9 mouse cellular contexts compared by ENCODE assay signal in genomic region chr12:79904913-79905549, GRCm38 (mm10).
DNase-seq lines count a peak whose midpoint lies in the region; ATAC-seq lines count a peak whose summit lies in the region.
"Had no signal": no experiment of that assay in that cellular context is flagged by ENCODE, and none has a peak within 500 bp of the region (broad histone marks: within the 10 kb centered on the region; RNA-seq: fewer than 3 reads in every experiment).

No protein-coding gene starts in this region.

- H3K4me2 ChIP-seq in heart, embryonic 15.5 days: no peak overlapping the region
- H3K4me2 ChIP-seq in lung, embryonic 16.5 days (ENCODE audit: low read depth, low read length): no peak overlapping the region
- H3K4me2 ChIP-seq: liver, embryonic 15.5 days had no signal

- no peaks in the 10 kb centered on the region for H3K27me3 ChIP-seq in heart, embryonic 10.5 days (ENCODE audit: insufficient read depth, poor library complexity, severe bottlenecking)
- no peaks in the 10 kb centered on the region for H3K27me3 ChIP-seq in heart, embryonic 15.5 days
- no peaks in the 10 kb centered on the region for H3K27me3 ChIP-seq in lung, embryonic 16.5 days (ENCODE audit: control insufficient read depth, insufficient read depth, low read depth, low read length)
- H3K27me3 ChIP-seq: liver, embryonic 15.5 days had no signal

- no peak overlapping the region for H3K9ac ChIP-seq in heart, embryonic 15.5 days
- H3K9ac ChIP-seq in lung, embryonic 16.5 days (ENCODE audit: low read length): peak overlapping the region; percentile 43
- H3K9ac ChIP-seq: liver, embryonic 15.5 days had no signal

- peaks cover 63% of the 10 kb centered on the region for H3K4me1 ChIP-seq in heart, embryonic 10.5 days
- peaks cover 61% of the 10 kb centered on the region for H3K4me1 ChIP-seq in heart, embryonic 15.5 days (replicated peaks)
- peaks cover 48% of the 10 kb centered on the region for H3K4me1 ChIP-seq in lung, embryonic 16.5 days (replicated peaks; ENCODE audit: control insufficient read depth, insufficient read depth, low read length)

- peak overlapping the region; percentile 92 for H3K27ac ChIP-seq in heart, embryonic 10.5 days
- peak overlapping the region; percentile 99 for H3K27ac ChIP-seq in heart, embryonic 15.5 days
- peak overlapping the region; percentile 94 for H3K27ac ChIP-seq in lung, embryonic 16.5 days (ENCODE audit: low read length)

- WGBS in heart, embryonic 10.5 days: 40% methylated on average over 2 of the region's 2 CpGs
- 40% methylated on average over 2 of the region's 2 CpGs for WGBS in heart, embryonic 15.5 days
- WGBS in lung, embryonic 16.5 days: 20% methylated on average over 2 of the region's 2 CpGs

- intact Hi-C loops in heart, postnatal 25 days (cut with DNase I): loop anchor here (2.0 to 5.0 kb wide), 3 partner anchors 68 to 207 kb away; partner anchors contain the start of gene Zfp36l1

- ATAC-seq in heart, embryonic 15.5 days (replicated peaks; ENCODE audit: insufficient number of reproducible peaks, insufficient read depth, low FRiP score, low read depth): no peak
- ATAC-seq in lung, embryonic 16.5 days (ENCODE audit: low read depth): peak; percentile 41; the same call in 1 of the 2 replicates
- ATAC-seq in activated CD4-positive, CD25-positive, alpha-beta regulatory T cell, adult 4 months: no peak
- ATAC-seq in frontal cortex, adult (ENCODE audit: low TSS enrichment): no peak

- H3K9me3 ChIP-seq in heart, embryonic 10.5 days: no peaks in the 10 kb centered on the region
- no peaks in the 10 kb centered on the region for H3K9me3 ChIP-seq in heart, embryonic 15.5 days (replicated peaks)
- no peaks in the 10 kb centered on the region for H3K9me3 ChIP-seq in lung, embryonic 16.5 days (ENCODE audit: control insufficient read depth, low read length)
- H3K9me3 ChIP-seq: liver, embryonic 15.5 days had no signal

- DNase-seq in heart, embryonic 10.5 days (ENCODE audit: low spot score): no peak
- DNase-seq in heart, postnatal 25 days (ENCODE audit: low spot score): no peak
- peak; percentile 87 for DNase-seq in adrenal gland, adult 2 months
- DNase-seq in layer of hippocampus, adult 18-20 months (ENCODE audit: low spot score in 2 of 2): no peak

- no peaks in the 10 kb centered on the region for H3K36me3 ChIP-seq in heart, embryonic 10.5 days
- H3K36me3 ChIP-seq in heart, embryonic 15.5 days: no peaks in the 10 kb centered on the region
- no peaks in the 10 kb centered on the region for H3K36me3 ChIP-seq in lung, embryonic 16.5 days (ENCODE audit: control insufficient read depth, insufficient read depth, low read length)
- H3K36me3 ChIP-seq: liver, embryonic 15.5 days had no signal

- no peak overlapping the region for H3K4me3 ChIP-seq in heart, embryonic 10.5 days
- no peak overlapping the region for H3K4me3 ChIP-seq in heart, embryonic 15.5 days
- H3K4me3 ChIP-seq in lung, embryonic 16.5 days (ENCODE audit: low read length): no peak overlapping the region
- H3K4me3 ChIP-seq: liver, embryonic 15.5 days had no signal
